Mouse (Mus musculus) cerebellum, adult 11-12 months (tissue): ENCODE data around the gene Saa4.
"Not testable (repeated sequence)": the region's sequence is repeated elsewhere in the genome, so short reads cannot be mapped to it uniquely, and the experiment has no call there.

Experiments used
- DNase-seq: peaks from one replicate; pipeline ENCODE4 v3.0.0; 2022

Gene Saa4

DNA sequence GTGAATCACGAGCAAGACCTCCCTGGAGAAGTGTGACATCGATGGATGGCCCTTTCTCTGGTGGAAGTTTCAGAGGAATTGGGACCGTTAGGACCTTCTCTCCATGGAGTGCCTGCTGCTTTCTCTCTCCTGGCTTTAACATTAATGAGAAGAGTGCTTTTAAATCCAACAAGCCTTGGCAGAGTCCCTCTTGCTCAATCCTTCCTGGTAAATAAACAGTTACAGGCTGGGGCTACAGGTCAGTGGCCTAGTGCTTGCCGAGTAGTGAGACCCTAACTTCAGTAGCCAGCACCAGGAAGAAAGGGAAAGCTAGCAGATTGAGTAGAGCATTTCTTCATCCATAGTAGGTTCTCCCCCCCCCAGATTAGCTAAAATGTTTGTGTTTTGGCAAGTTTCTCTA, at the start of gene Saa4:
Saa4 (minus strand) TSS at position 146 of the 400 bp plus-strand sequence.
- no peak for DNase-seq

DNA sequence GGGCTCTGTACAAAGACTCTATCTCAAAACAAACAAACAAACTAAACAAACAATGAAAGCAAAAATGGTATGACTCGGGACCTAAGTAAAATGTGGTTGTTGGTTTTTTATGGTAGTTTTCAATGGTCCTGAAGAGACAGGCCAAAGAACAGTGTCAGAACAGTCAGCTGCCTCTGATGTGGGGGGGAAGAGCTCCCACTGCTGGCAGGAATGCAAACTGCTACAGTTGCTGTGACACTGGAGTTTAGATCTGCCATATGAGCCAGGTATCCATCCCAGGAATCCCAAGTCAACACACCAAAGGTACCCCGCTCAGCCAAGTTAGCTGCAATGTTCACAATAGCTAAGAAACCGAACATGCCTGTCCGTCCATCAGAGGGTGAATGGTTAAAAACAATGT, 38.3 kb upstream of the Saa4 start:
- peak; percentile 66 for DNase-seq

DNA sequence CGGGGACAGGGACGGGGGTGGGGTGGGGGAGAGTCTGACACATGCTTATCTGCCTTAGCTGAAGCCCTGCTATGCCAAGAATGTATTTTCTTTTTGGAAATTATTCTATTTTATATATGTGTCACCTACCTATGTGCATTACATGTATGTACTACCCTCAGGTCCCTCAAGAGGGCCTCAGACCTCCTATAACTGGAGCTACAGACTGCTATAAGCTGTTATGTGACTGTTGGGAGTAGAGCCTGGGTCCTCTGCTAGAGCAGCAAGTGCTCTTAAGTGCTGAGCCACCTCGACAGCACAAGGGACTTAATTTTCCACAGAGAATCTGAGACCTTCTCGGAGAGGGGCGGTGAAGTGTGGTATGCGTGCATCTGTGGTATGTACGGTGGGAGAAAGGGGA, 36.0 kb upstream of the Saa4 start:
- DNase-seq, result no peak

DNA sequence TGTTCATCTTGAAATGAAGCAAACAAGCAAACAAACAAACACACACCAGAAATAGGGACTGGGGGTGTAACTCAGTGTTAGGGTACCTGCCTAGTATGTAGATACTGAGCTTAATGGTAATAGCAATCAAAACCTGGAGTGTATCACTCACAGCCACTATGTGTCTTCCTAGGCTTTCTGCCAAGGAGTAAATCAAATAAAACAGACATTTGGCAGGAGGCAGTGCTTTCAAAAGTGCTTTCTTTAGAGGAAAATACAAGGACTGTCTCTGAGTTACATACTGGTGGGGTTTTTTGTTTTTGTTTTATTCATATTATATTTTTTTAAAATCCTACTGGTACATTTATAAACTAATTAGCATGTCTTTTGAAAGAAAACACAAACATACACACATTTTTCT, 35.0 kb upstream of the Saa4 start:
- DNase-seq, result no peak

DNA sequence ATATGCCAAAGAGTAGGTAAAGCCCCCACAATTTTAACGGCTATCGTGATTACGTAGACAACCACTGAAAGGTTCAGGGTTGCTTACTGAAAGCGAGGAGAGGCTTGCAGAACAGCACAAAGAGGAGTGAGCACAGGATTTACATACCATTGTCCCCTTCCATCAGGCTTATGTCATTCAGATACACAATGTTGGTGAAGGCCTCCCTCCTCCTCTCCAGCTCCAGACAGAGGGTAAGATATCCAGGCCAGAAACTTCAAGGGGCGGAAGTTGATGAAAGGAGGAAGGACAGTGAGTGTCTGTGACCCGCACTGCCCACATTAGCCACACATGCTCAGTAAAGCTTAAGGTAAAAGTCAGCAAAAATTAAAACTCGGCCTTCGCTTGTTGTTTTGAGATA, 32.3 kb upstream of the Saa4 start:
- DNase-seq, result no peak

DNA sequence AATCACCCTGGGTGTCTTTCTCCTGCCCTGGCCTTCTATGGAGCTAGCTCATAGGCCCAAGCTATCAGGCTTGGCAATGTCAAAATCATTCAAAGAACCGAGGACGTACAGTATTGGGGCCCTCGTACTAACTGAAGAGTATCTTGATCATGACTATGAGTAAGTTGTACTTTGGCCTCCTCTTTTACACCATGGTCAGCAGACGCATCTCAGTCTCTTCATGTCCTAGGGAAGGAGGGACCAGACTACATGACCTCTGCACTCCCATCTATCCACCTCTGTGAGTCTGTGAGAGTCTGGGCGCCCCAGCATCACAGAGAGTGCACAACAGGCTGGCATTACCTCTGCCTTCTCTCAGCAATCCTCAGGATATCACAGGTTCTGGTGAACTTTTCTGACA, 30.2 kb upstream of the Saa4 start:
- no peak for DNase-seq

DNA sequence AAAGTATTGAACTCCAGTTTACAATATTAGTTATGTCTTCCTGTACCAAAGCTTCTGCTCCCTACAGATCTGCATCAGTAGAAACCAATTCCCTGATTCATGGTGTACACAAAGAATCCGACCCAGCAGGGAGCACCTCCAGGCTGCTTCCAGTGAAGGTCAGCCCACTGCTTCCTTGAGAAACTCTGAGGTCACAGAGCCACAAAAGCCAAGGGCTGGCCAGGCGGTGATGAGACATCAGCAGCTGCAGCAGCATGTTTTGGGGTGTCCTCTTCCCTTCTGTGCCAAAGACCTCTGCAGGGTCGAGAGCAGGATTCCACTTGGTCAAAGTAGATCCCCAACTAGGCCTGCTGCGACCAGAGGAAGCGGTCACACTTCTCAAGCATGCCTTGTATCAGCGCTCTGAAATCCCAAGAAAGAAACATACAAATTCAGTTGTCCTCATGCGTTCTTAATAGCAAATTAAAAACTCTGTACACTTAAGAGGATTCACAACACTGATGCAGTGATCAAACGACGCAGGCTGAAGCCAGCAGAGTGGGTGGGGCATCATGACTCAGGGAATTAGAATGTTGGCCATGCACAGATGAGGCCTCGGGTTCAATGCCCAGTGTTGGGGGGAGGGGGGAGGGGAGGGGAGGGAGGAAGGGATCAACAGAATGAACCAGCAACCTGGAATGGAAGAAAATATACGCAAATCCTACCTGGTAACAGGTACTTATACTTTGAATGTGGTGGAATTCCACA, 28.8 kb upstream of the Saa4 start:
- DNase-seq, result no peak

DNA sequence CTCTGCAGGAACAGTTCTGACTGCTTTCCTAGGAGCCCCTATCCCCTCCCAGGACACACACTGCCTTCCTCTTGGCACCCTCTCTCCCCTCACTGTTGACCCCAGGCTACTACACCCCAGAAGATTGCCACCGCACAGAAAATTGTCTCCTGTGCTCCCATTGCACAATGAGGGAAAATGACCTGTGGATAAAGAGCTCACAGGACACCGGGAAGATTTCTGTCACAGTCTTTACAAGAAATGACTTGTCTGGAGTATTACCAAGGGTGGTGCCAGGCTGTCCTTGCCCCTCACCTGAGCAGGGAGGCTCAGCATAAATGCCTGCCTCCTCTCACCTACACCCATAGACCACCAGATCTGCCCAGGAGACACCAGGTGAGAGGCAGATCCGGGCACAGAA, 19.1 kb upstream of the Saa4 start, which contains the start of gene Saa2:
Saa2 (plus strand) TSS at position 301 of the 400 bp plus-strand sequence.
- DNase-seq, result no peak

DNA sequence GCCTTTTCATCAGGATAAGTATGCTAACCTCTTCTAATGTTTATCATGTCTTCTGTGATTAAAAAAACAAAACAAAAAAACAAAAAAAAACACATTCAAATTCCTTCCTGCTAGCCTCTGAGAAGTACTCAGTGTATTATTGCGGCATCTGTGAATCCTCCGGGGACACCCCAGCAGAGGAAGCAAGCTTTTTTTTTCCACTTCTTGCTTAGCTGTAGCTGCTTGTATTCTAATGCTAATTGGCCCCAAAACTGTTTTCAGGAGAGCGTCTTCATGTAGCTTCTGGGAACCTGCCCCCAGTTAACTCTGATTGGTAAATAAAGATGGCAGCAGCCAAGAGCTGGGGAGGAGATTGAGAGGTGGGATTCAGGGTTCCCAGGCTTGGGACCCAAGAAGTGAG, 16.1 kb upstream of the Saa4 start:
- DNase-seq, result no peak

DNA sequence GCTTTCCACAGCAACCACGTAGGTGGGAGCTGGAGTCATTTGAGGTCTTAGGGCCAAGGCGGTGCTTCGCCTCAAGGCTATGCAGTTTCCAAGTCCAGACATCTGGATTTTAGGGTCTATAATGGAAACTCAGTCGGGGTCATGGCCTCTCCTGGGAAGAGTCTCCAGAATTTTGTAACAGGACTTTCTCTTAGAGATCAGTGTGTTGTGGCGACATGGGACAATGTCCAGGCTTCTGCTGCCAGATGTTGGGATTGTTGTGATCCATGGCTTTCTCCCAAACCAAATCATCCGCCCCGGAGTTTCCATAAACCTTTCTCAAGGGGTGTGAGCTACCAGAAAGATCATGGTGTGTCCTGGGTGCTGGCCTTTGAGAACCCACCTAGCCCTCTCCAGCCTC, 14.0 kb upstream of the Saa4 start:
- DNase-seq, result no peak

DNA sequence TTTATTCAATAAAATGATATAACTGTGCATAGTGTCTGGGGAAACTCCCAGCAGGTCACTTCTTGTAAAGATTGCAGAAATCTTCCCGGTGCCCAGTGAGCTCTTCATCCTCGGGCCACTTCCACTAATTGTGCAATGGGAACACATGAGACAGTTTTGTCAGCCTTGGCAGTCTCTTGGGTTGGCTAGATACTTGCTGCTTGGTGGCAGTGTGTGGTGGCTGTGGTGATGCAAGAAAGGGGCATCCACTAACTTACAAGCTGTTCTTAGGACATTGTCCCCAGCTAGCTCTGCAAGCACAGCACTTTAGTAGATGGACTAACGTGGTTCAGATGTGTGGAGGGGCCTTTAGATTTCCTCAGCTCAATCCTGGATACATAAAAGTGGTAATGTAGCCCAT, 13.4 kb upstream of the Saa4 start:
- DNase-seq, result no peak

DNA sequence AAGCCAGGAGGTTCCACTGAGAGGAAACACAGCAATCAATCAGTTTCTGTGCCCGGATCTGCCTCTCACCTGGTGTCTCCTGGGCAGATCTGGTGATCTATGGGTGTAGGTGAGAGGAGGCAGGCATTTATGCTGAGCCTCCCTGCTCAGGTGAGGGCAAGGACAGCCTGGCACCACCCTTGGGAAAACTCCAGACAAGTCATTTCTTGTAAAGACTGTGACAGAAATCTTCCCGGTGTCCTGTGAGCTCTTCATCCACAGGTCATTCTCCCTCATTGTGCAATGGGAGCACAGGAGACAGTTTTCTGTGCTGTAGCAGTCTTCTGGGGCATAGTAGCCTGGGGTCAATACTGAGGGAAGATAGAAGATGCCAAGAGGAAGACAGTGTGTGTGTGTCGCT, 10.5 kb upstream of the Saa4 start, which contains the start of gene Saa1:
Saa1 (minus strand) TSS at position 101 of the 400 bp plus-strand sequence.
- DNase-seq, result not testable (repeated sequence)

DNA sequence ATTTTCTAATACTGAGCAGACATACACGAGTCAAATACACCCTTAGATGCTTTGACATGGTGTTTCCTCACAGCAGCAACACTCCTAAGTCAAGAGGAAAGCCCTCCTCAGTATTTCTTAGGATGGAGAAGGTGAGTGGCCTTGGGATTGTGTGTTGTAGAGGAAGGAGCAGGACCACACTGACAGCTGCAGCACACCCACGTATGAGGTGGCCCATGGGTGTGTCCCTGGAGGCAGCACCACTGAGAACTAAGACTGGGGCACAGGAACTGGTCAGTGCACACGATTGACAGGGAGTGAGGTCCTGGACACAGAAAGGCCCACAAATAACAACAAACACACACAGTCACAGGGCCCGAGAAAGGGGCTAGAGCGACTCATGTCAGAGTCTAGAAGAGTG, 7.6 kb upstream of the Saa4 start:
- not testable (repeated sequence) for DNase-seq

DNA sequence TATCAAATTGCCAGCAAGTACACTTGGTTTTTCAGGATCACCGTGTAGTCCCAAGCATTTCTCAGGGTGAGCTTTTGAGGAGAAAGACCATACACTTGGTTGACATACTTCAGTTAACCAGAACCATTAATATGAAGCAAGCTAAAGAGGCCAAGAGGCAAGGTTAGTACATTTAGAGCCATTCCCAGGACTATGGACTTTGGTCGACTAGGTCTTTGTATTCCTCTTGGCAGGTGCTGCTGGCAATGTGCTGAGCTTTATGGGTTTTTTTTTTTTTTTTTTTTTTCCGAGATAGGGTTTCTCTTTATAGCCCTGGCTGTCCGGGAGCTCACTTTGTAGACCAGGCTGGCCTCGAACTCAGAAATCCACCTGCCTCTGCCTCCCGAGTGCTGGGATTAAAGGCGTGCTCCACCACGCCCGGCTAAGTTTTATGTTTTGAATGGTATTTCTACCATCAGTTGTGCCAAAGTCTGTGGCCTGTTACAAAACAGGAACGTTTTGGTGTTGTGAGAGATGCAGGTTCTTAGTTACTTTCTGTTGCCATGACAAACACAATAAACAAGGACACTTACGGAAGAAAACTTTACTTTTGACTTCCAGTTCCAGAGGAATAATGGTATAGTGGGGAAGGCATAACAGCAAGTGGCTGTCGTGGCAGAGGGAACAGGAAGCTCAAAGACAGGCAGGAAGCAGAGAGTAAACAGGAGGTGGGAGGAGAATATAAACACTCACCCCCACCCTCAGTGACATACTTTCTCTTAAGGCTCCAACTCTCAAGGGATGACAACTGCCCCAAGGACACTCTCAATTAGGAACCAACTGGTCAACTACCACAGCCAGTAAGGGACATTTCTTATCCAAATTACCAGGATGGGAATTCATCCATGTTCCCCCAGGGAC, 6.4 kb upstream of the Saa4 start:
- no peak for DNase-seq

DNA sequence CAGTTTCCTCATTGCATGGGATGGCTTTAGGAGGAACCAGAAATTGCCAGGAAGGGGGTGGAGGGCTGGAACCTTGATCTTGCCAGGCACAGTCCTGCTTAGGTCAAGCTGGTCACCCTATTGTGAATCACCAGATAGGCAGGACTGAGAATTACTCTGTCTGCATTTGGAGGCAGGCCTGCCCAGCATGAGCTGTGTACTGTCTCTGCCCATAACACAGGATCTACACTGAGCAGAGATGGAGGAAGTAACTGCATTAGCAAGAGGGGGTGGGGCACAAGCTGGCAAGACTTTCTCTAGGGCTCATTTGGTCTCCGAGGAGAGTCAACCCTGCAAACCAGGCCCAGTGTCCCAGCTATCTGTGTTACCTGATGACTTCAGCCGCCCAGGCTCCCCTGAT, 2.6 kb upstream of the Saa4 start:
- DNase-seq, result no peak

DNA sequence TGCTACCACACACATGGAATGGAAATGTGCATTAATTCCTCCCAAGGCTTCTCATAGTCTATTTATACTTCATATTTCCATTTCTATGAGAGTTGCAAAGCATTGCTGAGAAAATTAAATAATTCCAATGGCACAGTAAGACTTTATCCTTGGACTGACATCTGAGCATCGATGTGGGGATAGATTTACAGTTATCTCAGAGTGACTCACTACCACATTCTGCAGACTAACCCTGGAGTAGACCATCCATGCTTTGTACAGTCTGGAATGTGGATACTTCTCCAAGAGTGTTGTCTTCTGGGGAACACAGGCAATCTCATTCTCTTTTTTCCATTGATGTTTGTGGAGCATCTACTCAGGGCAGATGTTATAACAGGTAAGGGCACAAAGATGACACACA, 4.8 kb downstream of the Saa4 start:
- DNase-seq, result no peak

DNA sequence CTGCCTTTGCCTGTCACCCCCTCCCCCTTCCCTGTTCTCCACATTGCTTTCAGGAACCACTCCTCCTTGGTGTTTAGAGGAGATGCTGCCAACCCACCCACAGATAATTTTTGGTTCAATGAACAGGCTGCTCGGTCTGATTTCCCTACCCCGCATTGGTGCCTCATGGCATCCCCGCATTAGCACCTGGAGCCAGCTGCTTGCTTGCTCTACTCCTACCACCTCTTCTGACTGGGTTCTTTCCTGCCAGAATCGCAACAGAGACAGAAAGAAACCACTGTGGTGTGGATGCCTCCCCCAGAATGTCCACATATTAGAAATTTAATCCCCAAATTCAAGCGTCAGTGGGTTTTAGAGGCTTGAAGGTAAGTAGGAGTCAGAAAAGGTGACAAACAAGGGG, 8.0 kb downstream of the Saa4 start:
- DNase-seq, result no peak

DNA sequence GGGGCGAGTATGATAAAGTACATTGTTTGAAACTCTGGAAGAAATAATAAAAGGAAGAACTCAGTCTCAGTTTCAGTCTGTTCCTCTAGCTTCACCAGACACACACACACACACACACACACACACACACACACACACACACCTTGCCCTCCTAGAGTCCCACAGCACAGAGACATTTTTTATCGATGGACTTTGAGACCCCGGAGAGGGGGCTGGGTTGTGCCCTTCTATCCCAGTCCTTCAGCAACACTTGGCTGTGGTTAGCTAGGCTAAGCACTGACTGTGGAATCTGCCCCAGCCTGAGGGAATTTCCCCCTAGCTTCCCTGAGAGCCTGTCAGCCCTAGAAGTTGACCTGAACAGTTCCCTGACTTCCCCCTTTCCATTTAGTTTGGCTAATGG, 8.6 kb downstream of the Saa4 start:
- DNase-seq, result no peak

DNA sequence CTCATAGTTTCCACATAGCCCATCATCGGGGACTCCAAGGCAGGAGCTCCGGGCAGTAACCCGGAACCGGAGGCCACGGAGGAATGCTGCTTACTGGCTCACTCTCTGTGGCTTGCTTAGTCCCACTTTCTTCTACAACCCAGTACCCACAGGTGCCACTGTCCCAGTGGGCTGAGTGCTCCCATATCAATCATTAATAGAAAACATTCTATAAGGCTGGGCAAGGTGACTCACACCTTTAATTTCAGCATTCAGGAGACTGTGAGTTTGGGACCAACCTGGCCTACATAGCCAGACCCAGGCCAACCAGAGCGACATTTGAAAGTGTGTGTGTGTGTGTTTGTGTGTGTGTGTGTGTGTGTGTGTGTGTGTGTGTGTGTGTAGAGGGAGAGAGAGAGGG, 9.0 kb downstream of the Saa4 start:
- DNase-seq, result no peak

DNA sequence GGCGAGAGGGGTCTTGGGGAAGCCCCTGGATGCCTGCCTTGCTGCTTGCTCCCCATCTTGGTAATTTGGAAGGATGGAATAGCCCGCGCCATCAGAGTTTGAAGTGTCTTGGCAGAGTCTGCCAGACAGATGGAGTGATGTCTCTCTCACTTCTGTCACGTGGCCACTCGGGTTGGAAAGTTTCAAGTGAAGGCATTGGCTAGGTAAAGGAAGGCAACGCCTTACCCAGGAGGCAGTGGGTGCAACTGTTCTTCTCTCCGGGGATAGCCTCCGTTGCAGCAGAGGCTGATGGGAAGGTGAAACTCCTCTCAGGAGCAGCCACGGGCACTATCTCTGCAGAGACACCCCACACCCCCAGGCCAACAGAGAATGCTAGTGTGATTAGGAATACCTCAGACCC, 11.9 kb downstream of the Saa4 start:
- DNase-seq, result peak; percentile 60

DNA sequence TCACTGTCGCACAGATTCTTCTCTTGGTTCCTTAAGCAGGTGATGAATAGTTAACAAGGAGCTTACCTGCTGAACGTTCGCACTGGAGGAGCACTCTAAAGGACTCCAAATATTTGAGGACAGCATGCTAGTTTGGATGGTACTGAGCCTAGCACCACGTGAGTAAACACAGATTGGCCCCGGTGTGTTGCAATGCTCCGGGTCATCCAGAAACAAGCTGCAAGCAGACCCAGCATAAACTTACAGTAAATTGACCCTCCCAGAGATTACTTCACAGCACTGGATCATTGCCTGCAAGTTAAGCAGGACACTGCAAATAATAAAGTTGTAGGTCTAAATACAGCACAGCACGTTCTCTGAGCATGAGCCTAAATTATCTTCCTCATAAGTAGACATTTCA, 12.9 kb downstream of the Saa4 start:
- DNase-seq, result peak; percentile 60

DNA sequence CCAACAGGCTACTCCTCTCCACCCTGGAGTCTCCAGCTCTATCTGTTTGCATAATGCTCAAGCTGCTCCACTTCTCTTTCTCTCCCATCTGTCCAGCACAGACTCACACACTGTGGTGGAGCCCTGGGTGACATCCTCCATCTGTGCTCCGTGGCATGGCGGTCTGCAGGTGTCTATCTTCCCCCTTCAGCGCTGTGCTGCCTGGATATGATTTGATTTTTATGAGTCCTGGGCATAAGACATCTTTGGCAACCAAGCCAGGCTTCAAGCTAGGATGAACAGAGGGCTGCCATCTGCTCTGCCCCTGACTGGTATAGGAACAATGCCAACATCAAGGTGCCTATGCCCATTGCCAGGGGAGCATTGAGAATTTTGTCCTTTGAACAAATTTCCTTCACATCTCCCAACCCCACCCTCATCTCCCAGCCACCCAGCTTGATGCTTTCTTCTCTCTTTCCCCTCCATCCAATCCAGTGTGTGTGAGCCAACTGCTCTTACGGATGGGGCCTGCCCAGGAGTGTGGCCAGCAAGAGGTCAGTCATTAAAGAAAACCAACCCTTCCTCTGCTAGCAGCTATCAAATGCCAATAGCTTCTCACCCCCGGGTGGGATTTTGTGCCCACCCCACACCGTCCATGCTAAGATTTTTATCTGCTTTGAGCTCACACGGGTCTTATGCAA, 13.7 kb downstream of the Saa4 start:
- DNase-seq, result peak; percentile 96

DNA sequence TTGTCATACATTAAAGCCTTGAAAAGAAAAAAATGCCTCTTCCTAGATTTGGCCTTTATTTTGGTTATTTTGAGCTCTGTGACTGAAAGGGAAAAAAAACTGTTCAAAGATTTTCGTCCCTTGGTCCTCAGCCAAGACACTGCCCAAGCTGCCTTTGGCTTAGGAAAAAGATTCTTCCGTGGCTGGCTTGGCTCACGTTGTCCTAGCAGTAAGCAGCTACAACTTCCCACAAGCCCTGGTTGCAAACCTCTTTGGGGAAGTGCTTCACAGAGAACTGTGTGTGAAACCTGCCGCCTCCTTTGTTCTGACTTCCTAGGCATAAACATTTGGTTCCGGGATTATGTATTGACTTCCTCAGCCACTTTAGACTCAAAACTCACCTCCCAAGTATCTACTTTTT, 15.5 kb downstream of the Saa4 start:
- peak; percentile 53 for DNase-seq

DNA sequence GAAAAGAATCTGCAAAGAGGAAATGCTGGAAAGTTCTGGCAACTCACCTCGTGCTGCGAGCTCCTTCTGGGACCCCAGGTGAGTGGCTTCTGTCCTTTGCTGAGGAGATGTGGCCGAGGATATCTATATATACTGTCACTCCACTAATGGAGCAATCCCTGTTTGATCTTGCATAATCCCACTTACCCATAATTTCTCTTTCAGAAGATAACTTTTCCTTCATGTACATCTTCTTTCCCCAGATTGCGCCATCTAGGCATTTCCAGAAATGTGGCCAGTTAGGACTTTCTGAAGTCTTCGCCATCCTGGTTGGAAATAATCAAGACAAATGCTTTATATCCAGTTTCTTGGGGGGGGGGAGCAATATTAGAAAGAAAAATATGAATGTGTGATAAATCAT, 16.8 kb downstream of the Saa4 start, which contains the start of gene Saa3:
Saa3 (minus strand) TSS at position 101 of the 400 bp plus-strand sequence.
- no peak for DNase-seq
